Mouse (Mus musculus) cerebellum, postnatal 25 days (tissue): ENCODE results near the gene Rassf1.

Experiments used
- DNase-seq, 2 experiments: peaks; one replicate each; pipeline ENCODE4 v3.0.0; 2021; ENCODE audit warnings: mixed read lengths in 2 of 2

Rassf1 gene

GRCm38 (mm10) chr9:107606591-107606990 is 55.2 kb downstream of the Rassf1 start:
- DNase-seq, result no peak

- no peak for DNase-seq
These were observed 55.7 kb downstream of the Rassf1 start for GRCm38 (mm10) chr9:107607036-107607435.

- no peak for DNase-seq
These were observed 56.4 kb downstream of the Rassf1 start for GRCm38 (mm10) chr9:107607653-107608245.

- no peak for DNase-seq
These were observed 57.5 kb downstream of the Rassf1 start, which contains the start of gene Sema3b for GRCm38 (mm10) chr9:107608741-107609432. TSS of gene Sema3b (minus strand) at chr9:107609229.

GRCm38 (mm10) chr9:107609433-107609830 is 58.1 kb downstream of the Rassf1 start:
- DNase-seq, result no peak

GRCm38 (mm10) chr9:107611456-107612190 is 60.3 kb downstream of the Rassf1 start:
- no peak for DNase-seq
